Mouse (Mus musculus): ENCODE measurements around the gene Tlcd2.

GRCm38 (mm10) chr11:75423091-75423490, 38.4 kb upstream of the Tlcd2 start:
- TF ChIP-seq CTCF (IDR thresholded peaks at IDR 0.05; ENCODE audit: extremely low read depth, insufficient read length, insufficient replicate concordance, low read depth, low read length) = no peak
- no peak for TF ChIP-seq POLR2A (IDR thresholded peaks at IDR 0.05; ENCODE audit: low read depth, low read length)

Measured in small intestine, adult 2 months (tissue).